Mouse (Mus musculus): ENCODE measurements around the gene Pabpc1l.

DNA sequence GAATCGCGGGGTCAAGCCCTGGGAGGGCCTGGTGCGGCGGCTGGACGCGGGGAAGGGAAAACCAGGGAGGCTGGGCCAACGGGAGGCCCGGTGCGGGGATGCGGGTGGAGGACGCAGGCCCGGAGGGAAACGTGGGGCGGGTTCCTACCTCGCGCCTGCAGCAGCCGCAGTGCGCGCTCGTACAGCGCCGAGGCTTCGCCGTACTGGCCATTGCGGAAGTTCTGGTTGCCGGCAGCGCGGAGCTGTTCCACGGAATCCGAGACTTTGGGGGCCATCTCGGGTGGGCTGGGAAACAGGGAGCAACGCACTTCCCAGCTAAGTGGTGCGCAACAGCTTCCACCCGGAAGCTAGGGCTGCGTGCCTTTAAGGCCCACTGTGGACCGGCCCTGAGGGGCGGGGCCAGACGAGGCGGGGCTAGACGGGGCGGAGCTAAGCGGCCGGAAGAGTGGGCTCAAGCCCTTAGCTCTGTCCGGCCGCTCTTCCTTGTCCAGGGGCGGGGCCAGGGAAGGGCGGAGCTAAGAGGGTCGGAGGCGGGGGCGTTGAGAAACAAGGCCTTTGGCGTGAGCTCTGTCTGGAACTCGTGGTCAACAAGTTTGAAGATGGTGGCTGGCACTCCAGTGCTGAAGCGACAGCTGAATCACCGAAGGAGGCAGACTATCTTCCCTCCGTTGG lies 45.7 kb downstream of the Pabpc1l start, which contains the start of gene Tomm34:
- TF ChIP-seq CTCF (IDR thresholded peaks at IDR 0.05; ENCODE audit: control insufficient read depth, insufficient read depth, insufficient read length) (no peak), MAX (IDR thresholded peaks at IDR 0.05) (peak; percentile 85)
